Mouse (Mus musculus) brain, adult 2 months (tissue): ENCODE measurements around the gene Tubd1.
A peak's percentile ranks its signal among the peaks of the same experiment; 100 is the strongest.

Experiments
- DNase-seq: peaks from one replicate; pipeline ENCODE4 v3.0.0; 2011; ENCODE audit warnings: low read depth, low spot score

Gene Tubd1

DNA sequence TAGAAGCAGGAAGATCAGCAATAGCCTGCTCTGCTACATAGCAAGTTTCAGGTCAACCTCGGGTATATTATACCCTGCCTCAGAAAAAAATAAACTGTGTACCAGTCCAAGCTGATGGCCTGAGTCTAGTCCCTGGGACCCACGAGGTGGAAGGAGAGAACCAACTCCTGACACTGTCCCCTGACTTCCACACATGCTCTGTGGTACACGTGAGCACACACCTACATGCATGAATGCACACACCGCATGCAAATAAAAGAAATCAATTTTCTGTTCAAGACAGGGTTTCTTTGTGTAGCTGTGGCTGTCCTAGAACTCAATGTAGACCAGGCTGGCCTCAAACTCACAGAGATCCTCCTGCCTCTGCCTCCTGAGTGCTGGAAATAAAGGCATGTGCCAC lies 13.5 kb downstream of the Tubd1 start:
- DNase-seq: no peak

DNA sequence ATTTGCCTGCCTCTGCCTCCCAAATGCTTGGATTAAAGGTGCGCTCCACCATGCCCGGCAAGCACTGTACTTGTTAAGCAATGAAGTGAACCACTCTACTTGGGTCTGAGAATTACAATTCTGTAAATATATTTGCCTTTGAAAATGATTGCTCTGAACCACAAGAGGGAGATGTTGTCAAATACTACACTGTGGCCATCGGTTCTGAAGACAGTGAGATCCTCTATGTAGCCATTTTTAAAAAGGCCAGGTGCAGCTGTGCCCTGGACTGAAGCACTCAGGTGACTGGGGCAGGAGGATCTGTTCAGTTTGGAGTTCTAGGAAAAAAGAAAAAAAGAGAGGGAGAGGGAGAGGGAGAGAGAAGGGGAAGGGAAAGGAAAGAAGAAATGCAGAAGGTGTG lies 23.6 kb downstream of the Tubd1 start:
- peak; percentile 59 for DNase-seq

DNA sequence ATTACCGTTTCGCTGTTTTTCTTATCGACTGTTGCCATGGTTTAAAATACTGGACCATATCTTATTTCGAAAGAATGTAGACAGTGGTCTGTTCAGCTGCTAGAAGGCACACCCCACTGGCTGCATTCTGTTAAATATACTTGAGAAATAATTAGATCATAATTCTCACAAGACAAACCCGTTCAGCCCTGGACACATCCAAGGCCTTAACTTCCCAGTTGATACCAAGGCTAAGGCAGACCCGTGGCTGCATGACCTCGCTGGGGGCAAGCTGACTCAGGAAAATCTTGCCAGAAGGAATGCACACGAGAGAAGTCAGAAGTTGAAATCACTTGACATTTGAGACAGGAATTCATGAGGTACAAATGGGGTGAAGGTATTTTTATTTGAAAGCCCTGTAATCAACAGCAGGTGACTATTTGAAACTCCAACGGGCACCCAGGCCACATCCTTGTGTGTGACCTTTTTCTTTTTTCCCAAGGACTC lies 25.5 kb downstream of the Tubd1 start:
- no peak for DNase-seq

DNA sequence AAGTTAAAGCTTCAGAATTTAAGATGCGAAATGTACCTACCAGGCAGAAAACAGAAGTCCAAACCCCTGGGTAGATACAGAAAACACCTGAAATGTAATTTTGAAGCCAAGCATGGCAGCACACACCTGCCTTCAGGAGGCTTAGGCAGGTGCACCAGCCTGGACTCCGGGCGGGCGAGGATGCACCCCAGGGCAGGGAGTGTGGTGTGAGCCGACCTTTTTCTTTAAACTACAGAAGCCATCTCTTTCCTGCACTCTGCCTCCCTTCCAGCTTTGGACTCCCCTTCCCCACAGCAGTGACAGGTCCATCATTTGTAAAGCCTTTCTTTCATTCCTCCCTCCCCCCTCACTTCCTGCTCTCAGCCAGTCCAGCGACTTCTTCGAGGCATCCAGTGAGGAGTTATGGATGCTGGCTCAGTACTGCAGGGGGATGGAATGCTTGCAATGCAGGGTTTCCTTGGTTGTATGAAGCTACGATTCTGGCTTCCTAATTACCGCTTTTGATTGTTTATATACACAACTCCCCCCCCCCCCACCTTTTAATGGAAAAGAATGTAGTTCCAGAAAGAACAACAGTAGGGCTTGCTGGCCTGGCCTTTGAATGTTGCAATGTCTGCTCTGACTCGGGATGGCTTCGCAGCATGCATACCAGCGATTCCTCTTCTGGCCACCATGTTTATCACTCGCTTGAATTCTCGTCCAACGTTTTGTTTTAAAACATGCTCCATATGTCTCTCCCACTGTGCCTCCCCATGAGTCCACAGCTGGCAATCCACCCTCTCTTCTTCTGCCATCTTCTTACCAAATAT lies 26.5 kb downstream of the Tubd1 start:
- DNase-seq: peak; percentile 31

DNA sequence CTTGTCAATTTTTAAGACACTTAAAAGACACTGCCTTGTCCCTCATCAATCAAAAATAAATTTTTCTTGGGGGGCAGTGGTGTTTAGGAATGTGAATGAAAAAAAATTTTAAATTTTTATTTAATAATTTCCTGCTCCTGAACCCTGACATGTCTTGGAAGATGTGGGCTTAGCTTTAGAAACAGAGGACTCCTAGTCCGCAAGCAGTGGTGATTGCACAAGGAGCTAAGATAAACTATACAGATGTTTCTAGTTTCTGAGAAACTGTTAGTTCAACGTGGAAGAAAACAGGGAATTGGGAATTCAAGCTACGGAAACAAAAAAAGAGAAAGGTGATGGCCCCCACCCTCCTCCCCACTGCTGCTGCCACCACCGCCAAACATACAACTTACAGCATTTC lies 27.1 kb downstream of the Tubd1 start:
- DNase-seq: no peak

DNA sequence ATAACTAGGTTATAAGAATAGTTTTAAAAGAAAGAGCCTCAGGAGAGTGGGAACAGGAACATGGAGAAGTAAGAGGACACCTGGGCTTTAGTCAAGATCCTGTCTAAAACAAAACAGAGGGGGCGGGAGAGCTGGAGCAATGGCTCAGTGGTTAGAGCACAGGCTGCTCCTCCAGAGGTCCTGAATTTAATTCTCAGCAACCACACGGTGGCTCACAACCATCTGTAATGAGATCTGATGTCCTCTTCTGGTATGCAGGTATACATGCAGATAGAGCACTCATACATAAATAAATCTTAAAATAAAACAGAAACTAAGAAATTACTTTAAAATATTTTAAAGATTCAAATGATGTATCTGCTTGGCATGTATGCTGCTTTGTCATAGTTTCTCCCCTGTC lies 27.8 kb downstream of the Tubd1 start:
- no peak for DNase-seq

DNA sequence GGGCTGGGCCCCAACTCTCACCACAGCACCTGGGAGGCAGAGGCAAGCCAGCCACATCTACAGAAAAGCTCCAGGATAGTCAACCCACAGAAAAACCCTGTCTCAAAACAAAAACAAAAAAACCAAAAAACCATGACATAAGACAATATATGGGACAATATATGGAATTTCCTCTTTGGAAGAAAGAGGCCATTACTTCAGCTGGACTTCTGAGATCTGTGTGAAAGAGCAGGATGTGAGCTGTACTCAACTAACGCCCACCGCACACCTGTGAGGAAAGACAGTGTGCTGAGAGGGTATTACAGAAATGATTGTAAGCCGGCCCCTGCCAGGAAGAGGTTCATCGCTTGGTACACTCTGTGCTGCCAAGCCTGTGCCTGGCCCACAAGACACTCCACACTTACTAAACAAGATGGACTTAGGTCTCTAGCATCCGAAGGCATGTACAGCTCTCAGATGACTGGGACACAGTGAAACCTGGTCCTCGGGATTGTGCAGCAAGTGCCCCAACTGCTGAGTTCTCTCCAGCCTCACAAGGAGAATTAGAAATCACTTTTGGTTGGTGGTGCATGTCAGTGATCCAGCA lies 28.9 kb downstream of the Tubd1 start:
- no peak for DNase-seq

DNA sequence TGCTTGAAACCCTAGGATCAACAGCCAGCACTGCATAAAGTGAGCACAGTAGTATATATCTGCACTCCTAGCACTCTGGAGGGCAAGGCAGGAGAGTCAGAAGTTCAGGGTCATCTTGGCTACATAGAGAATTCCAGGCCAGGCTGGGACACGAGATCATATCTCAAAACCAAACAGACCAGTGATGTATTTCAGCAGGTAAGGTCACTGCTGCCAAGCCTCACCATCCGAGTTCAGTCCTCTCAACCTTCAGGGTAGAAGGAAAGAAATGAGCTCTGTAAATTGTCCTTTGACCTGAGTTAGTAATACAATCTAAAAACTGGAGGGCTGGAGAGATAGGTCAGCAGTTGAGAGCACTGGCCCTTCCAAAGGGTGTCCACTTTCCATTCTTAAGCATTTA lies 29.6 kb downstream of the Tubd1 start:
- no peak for DNase-seq

DNA sequence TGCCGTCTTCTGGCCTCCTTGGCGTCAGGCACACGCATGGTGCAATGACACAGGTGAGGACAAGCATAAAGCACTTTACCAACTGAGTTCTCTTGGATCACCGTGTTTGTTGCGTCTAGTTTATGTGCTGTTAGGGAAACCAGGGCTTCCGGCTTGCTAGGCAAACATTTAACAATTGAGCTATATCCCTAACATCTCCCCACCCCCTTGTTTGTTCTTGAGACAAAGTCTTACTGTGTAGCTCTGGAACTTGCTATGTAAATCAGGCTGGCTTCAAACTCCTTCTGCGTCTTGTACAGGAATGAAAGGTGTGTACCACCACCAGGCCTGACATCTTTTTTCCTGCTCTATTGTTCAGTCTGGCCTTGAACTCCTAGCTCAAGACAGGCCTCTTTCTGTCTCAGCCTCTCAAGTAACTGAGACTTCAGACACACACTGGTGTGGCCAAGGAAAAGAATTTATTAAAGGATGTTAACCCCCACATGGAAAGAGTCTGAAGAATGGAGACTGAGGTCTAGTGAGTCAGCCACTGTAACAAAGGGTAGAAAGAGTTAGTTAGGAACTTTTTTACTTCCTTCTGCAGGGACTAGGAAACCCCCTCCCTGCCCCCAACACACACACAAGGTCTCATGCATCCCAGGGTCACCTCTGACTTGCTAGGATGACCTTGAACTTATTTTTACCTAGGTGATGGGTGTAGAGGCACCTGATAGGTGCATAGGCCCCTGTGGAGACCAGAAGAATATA lies 31.0 kb downstream of the Tubd1 start:
- DNase-seq: no peak

DNA sequence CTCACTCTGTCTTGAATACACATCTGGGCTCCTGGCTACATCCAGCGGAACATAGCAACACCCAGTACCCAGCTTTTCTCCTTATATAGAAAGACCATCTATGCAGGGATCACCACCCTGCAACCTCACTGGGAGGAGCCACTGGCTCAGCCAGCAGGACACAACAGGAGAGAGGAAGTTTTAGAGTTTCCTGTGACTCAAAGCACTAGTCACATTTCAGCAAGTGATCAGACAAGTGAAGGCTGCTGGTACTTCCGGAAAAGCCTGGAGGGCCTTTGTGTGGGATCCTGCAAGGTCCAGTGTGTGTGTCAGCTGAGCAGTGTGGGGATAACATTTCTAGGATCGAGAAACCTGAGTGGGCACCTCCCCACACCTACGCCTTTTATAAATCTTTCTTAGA lies 32.4 kb downstream of the Tubd1 start:
- DNase-seq: peak; percentile 37

DNA sequence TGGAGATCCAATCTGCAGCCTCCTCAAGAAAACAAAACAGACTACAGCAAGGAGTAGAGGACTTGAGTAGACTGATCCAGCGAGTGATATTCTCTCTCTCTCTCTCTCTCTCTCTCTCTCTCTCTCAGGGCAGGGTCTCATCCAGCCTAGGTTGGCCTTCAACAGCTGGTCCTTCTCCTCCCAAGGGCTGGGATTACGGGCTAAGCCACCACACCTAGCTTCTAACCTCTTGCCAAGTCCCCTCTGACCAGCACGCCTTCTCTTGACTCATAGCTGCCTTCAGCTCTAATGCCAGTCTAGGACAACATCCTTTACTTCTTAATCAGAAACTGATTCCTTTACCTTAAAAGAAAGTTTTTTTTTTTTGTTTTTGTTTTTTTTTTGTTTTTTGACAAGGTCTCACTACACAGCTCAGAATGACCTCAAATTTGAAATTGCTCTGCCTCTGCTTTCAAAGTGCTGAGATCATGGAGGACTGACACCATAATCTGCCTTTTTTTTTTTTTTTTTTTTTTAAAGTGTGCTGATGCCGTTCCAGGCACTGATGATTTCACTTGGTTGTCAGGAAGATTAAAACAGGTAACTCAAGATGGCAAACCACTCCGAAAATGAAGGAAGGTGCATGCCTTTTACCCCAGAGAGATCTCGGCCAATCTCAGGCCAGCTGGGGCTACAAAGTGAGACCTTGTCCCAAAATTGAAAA lies 33.5 kb downstream of the Tubd1 start:
- no peak for DNase-seq

DNA sequence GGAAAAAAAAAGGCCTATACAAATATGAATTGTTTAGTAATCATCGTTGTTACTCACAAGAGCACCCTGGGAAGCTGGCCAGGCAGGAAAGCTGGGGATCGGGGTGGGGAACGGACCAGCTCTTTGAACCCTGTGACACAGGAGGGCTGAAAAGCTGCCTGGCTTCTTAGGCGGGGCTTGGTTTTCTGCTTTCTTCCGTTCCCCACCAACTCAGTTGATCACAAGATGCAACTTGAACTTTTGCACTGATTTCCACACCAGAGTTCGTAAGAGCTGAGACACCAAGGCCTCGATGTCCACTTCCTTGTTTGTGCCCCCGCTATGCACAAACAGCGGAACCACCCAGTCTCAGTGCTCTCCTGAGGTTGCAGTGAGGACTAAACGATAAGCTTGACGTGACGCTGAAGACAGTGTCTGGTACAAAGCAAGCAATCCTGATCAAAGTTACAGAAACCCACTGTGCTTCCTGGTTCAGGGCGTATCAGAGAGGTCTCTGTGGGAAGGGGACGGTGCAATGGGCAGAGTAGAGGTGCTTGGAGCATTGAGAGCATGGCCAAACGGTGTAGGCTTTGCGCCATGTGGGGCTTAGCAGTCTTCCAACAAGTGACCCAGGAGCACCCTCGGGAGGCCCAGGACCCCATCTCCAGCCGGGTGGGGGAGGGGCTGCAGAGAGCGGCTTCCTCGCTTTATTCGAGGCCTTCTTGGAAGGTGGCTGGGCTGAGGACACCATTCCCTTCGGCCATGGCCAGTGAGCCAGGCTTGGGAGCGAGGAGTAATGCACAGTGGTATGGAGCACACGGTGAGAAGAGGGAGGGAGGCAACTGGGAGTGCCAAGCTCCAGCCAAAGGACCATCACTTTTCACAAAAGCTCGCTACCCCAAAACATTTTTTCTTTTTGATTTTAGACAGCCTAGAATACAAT lies 34.3 kb downstream of the Tubd1 start:
- peak; percentile 45 for DNase-seq

DNA sequence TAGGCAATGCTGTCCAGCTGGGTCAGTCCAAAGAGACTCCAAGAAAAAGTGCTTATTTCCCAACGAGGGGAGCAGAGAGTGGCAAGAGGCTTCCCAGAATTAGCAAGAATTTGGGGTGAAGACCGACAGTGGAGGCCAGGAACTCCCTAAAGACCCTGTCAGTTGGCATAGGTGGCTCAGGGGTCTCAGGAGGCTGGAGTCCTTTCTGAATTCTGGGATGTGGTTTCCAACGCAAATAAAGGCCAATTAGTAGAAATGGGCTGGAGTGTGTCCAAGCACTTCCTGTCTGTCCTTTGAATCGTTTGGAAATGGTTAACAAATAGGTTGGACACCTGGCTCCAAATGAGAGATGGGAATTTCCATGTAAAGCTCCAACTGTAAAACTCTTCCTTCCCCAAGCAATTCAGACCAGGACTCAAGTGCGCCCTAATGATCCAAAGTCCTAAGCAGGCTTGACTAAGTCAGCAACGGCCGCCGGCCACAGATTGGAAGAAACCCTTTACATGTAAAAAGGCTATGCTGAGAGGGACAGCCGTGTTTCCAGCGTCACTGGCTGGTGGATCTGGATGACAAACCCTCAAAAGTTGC lies 35.0 kb downstream of the Tubd1 start:
- DNase-seq: no peak

DNA sequence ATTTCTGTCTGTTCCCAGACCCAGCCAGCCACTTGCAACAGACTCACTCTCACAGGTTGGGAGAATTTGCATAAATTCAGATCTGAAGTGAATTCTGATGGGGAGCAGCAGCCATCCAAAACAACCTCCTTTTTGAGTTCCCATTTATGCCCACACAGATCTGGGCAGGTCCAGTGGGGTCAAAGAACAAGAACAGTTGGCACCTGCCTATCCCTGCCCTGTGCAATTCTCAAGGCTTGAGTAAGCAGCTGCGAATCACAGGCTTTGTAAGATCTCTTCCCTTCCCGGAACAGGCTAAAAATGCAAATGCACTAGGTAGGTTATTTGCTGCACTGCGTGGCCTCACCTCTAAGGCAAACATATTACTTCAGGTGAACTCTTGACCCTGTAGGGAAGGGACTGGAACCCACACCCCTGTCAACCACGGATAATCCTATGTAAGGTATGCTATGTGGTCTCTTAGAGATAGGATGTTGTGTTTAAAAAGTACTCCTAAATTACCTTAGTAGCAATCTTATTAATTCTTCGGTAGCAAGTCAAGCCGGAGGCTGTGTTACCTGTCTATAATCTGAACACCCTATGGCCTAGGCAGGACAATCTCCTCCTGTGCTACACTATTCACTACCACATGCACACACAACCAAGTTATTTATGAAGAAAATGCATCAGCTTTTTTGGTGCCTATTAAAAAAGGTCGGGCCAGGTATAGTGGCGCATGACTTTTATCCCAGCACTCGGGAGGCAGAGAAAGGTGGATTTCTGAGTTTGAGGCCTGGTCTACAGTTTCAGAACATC lies 35.7 kb downstream of the Tubd1 start:
- no peak for DNase-seq

DNA sequence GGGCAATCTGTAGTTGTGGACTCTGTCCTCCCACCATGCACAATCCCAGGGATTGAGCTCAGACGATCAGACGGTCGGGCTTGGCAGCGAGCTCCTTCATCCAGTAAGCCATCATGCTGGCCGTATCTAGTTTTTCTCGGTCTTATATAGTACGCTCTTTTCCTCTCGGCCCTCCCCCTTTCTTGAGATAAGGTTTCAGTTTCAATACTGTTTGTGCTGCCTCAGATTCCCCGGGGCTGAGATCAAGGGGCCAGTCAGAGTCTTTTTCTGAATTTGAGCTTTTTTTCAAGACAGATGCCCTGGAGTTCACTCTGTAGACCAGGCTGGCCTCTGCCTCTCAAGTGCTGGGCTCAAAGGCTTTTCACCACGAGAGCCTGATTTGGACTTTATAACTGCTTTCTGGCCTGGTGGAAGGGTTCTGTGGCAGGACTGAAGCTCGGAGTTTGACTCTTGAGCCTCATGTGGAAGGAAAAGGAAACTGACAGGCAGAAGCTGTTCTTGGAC lies 36.5 kb downstream of the Tubd1 start:
- DNase-seq: no peak

DNA sequence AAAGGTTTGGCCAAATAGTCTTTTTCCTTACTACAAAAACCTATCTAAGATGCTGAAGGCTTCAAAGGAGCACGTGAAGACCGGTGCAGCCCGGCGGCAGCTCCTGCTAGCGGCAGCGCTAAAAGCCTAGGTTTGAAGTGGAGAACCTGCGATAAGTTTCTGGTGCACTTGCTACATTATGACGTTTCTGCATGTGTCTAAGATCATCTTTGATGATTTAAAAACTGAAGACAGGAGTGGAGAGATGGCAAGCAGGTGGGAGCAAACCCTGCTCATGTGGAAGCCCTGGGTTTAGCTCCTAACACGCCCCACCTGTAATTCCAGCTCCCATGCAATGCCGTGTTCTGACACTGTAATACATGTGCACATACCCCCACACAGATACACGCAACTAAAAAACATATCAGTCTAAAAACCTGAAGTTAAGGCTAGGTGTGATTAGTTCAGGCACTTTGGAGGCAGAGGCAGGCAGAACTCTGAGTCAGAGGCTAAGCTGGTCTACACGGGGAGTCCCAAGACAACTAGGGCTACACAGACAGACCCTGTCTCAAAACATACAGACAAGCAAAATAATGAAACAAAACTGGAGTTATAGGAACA lies 37.3 kb downstream of the Tubd1 start:
- DNase-seq: no peak

DNA sequence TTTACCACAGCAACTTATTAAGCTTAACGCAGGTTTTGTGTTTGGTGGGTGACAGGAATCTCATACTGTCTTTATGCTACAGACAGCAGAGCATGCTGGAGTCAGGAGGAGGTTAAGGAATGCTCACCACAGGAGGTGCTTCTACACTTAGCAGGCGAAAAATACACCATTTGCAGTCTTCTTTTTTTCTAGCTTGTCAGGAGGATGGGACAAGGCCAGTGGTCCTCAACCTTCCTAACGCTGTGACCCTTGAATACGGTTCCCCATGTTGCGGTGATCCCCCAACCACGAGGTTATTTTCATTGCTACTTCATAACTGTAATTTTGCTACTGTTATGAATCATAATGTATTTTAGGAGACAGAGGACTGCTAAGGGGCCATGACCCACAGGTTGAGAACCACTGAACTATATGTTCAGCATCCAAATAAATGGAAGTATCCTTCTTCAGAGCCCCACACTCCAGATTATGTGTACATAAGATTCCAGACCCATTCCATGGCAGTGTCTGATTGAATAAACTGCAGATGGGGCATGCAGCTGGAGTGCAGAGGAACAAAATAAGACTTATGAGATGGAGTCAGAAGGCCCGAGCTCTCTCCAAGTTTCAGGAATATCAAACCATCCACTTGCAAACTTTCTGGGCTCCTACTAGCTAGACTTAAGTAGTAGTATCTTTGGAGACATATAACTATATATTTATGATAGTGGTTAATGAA lies 37.9 kb downstream of the Tubd1 start:
- no peak for DNase-seq

DNA sequence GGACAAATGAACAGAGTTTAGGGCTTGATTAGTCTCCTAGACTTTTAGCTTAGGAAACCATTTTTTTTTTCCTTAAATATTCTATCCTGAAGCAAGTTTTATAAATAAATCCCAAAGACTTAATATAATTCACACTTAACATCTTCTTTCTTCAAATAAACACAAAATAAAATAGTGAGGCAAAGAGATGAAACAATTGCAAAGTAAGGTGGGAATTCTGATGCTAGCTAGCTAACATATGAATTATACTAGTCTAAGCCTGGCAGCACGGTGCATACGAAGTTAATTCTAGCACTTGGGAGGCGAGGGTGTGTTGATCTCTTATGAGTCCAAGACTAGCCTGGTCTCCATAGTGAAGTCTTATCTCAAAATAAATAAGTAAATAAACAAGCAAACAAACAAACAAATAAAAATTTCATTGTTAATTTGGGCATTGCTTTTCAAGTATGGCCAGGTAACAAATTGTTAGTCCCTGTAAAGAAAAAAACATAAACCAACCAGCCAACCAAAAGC lies 38.6 kb downstream of the Tubd1 start:
- no peak for DNase-seq
